Mouse (Mus musculus) hindbrain, postnatal 0 days (tissue): ENCODE results near the gene Ppp1r13l. TPM values are rescaled to one million over a fixed set of nuclear protein-coding genes. Genes with fewer than 3 reads are reported as not detected.
A peak's percentile ranks its signal among the peaks of the same experiment; 100 is the strongest.

Experiments used
- ATAC-seq: fragments of 200-750 bp; cut with Nextera tagmentation; 2 replicates; pipeline ENCODE4 v1.8.0; 2017; ENCODE audit warnings: mild to moderate bottlenecking, moderate TSS enrichment, moderate library complexity
- DNase-seq: peaks from one replicate; pipeline ENCODE4 v3.0.0-alpha.2; 2015; ENCODE audit warnings: low spot score
- H3K27ac ChIP-seq: fragments of 300-500 bp; sonication (generic); 2 replicates; pipeline ENCODE4 v1.5.1; 2014; ENCODE audit warnings: mild to moderate bottlenecking
- H3K27me3 ChIP-seq: fragments of 300-500 bp; sonication (generic); 2 replicates; pipeline ENCODE4 v1.6.1; 2014; ENCODE audit warnings: low read length, mixed read lengths; ENCODE audit not compliant: insufficient read depth
- H3K36me3 ChIP-seq: fragments of 300-500 bp; sonication (generic); 2 replicates; pipeline ENCODE4 v1.6.1; 2014; ENCODE audit warnings: low read length, mixed read lengths; ENCODE audit not compliant: insufficient read depth
- H3K4me1 ChIP-seq: fragments of 300-500 bp; sonication (generic); 2 replicates; pipeline ENCODE4 v1.6.1; 2014; ENCODE audit warnings: antibody characterized with exemption, low read length, mixed read lengths; ENCODE audit not compliant: insufficient read depth
- H3K4me2 ChIP-seq: fragments of 300-500 bp; sonication (generic); 2 replicates; pipeline ENCODE4 v1.6.1; 2014; ENCODE audit warnings: low read depth, mild to moderate bottlenecking, low read length, moderate library complexity, mixed read lengths
- H3K4me3 ChIP-seq: fragments of 300-500 bp; sonication (generic); 2 replicates; pipeline ENCODE4 v1.5.1; 2014; ENCODE audit warnings: low read length
- H3K9ac ChIP-seq: fragments of 300-500 bp; sonication (generic); replicated peaks from 2 replicates; pipeline ENCODE4 v1.6.1; 2014; ENCODE audit warnings: mild to moderate bottlenecking, low read length, moderate library complexity, mixed read lengths
- H3K9me3 ChIP-seq: fragments of 300-500 bp; sonication (generic); 2 replicates; pipeline ENCODE4 v1.6.1; 2016; ENCODE audit warnings: low read length, mixed read lengths
- CTCF ChIP-seq: IDR thresholded peaks from 2 replicates; pipeline ENCODE4 v1.5.1; 2016; ENCODE audit warnings: antibody characterized with exemption, control low read depth, low read depth
- whole genome bisulfite sequencing: fragments of 180-500 bp; shearing (Covaris S2); extraction: QIAGEN DNeasy Blood & Tissue Kit; methylation state at CpG from one replicate; pipeline ENCODE4 v1.1.7; 2014; 5-methylcytosine and 5-hydroxymethylcytosine counted together
- polyA plus RNA-seq: library from polyadenylated mRNA; unstranded; fragments of >200 nt; fragmentation: Nextera tagmentation; extraction: Ambion mirVana; gene quantifications from 2 replicates; pipeline ENCODE4 v1.2.1, GENCODE M21; 2015
- total RNA-seq: library from RNA; depleted of rRNA; stranded (reverse); fragments of >200 nt; gene quantifications from 2 replicates; pipeline ENCODE4 v1.2.3, GENCODE M21; 2014

Ppp1r13l gene
- total and polyA plus RNA-seq, 2 experiments from 2014 or later: 0.68 to 1.2 TPM

DNA sequence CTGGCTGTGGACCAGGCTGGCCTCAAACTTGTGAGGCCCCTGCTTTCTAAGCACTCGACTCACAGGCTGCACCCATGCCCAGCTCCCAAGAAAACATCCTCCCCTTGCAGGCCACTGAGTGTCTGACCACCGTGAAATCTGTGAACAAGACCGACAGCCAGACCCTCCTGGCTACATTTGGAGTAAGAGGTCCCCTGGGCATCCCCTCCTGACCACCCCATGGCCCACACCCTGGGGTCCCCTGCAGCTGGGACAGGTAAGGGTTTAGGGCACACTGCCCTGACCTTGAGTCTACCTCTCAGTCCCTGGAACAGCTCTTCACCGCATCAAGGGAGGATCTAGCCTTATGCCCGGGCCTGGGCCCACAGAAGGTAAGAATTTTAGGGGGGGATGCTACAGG, 4.6 kb upstream of the Ppp1r13l start:
- Histone ChIP-seq H3K27me3 (no peaks in the 10 kb centered on the region), H3K4me1 (peaks cover 8% of the 10 kb centered on the region; the same call in 1 of the 2 replicates), H3K27ac (no peak overlapping the region), H3K9ac (no peak overlapping the region), H3K9me3 (no peaks in the 10 kb centered on the region), H3K4me2 (no peak overlapping the region), H3K4me3 (no peak overlapping the region), H3K36me3 (peaks cover 22% of the 10 kb centered on the region)
- ATAC-seq (no peak), DNase-seq (no peak)
- WGBS: 91% methylated on average over 5 of the region's 5 CpGs
- no peak for TF ChIP-seq CTCF

DNA sequence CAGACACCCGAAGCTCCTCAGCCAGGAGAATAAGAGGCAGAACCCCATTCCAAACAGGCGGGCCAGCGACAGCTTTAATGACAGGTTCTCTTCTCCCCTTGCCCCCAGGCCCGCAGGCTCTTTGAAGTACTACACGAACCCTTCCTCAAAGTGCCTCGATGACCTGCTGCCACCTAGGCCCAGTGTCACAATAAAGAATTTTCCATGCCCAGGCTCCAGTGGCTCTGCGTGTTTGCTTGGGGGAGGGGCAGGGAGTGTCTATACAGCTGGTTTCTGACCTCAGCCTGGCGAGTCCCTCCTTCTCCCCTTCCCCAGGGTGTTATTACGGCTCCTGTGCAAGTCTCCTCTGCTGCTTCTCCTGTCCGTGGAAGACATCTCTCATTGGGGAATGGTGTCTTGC, 3.2 kb upstream of the Ppp1r13l start:
- no peak overlapping the region for H3K27ac ChIP-seq
- no peak for TF ChIP-seq CTCF
- WGBS: 64% methylated on average over 10 of the region's 10 CpGs
- no peaks in the 10 kb centered on the region for H3K9me3 ChIP-seq
- no peak overlapping the region for H3K4me2 ChIP-seq
- H3K9ac ChIP-seq: no peak overlapping the region
- ATAC-seq (no peak), DNase-seq (no peak)
- peaks cover 22% of the 10 kb centered on the region for H3K36me3 ChIP-seq
- no peaks in the 10 kb centered on the region for H3K27me3 ChIP-seq
- no peak overlapping the region for H3K4me3 ChIP-seq
- peaks cover 8% of the 10 kb centered on the region; the same call in 1 of the 2 replicates for H3K4me1 ChIP-seq

DNA sequence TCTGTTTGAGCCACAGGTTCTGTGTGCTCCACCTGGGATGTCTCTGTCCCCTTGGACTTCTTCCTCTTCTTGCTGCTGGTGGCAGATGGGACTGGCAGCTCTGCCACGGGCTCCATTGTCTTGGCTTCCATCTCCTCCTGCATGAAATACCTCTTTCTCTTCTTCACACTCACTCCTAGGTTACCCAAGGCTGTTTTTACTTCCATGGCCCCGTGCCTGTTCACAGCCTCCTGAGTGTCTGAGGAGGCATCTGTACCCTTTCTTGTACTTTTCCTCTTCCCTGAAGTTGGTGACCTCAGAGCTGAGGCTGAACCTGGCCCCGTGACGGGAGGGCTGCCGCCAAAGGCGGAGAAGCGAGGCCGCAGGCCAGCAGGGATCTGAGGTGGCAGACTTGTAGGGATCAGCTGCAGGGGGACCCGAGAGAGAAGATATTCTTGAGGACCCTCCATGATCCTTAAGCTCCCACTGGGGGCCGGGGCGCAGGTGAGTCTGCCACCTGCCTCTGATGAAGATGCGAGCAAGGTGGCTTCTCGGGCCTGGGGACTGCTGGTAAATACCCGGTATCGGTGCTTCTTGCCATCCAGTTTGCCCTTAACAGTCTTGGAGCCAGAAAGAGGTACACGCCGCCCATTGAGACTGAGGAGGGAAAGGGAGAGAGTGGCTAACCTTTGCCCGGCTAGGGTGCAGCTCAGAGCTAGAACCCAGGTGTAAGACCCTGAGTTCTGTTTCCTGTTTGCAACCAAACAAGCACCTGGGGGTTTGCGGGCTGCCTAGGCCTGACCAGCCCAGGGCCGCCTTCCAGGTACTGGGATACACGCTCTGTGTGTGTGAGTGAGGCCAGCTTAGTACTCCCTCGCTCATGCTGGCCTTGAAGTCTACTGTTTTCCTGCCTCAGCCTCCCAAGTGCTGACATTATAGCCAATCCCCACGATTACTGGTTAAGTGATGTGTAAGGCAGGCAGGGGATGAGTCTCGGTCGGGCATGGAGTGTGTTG, 1.9 kb upstream of the Ppp1r13l start:
- Histone ChIP-seq H3K9me3 (no peaks in the 10 kb centered on the region), H3K4me1 (peaks cover 8% of the 10 kb centered on the region; the same call in 1 of the 2 replicates), H3K4me2 (peak overlapping the region; percentile 85; the same call in 1 of the 2 replicates), H3K27ac (no peak overlapping the region), H3K4me3 (no peak overlapping the region), H3K27me3 (no peaks in the 10 kb centered on the region), H3K36me3 (peaks cover 16% of the 10 kb centered on the region), H3K9ac (0 out of 2 replicates have a peak overlapping the region, but pooled peaks have one; percentile 63)
- WGBS: 90% methylated on average over 25 of the region's 25 CpGs
- no peak for DNase-seq
- TF ChIP-seq CTCF: no peak
- ATAC-seq: no peak

DNA sequence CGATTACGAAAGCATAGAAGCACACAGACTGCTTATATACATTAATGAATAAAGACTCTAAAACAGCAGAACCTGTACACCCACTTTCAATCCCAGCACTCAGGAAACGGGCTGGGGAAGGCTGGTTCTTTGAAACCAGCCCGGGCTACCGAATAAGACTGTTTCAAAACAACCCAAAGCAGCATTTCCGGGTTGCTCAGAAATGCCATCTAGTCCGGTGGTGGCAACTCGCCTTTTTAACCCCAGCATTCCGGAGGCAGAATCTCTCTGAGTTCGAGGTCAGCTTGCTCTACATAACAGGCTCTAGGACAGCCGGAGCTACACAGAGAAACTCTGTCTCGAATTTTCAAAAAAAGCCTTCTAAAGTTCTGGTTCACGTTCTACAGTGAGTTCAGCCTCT, 915 bp upstream of the Ppp1r13l start:
- 22% methylated on average over 13 of the region's 13 CpGs for WGBS
- Histone ChIP-seq H3K27me3 (no peaks in the 10 kb centered on the region), H3K4me3 (peak overlapping the region; percentile 72), H3K4me2 (peak overlapping the region; percentile 85), H3K9me3 (no peaks in the 10 kb centered on the region), H3K9ac (peak overlapping the region; percentile 63), H3K4me1 (peaks cover 8% of the 10 kb centered on the region; the same call in 1 of the 2 replicates), H3K36me3 (peaks cover 13% of the 10 kb centered on the region), H3K27ac (no peak overlapping the region)
- ATAC-seq (no peak), DNase-seq (no peak)
- TF ChIP-seq CTCF: no peak

DNA sequence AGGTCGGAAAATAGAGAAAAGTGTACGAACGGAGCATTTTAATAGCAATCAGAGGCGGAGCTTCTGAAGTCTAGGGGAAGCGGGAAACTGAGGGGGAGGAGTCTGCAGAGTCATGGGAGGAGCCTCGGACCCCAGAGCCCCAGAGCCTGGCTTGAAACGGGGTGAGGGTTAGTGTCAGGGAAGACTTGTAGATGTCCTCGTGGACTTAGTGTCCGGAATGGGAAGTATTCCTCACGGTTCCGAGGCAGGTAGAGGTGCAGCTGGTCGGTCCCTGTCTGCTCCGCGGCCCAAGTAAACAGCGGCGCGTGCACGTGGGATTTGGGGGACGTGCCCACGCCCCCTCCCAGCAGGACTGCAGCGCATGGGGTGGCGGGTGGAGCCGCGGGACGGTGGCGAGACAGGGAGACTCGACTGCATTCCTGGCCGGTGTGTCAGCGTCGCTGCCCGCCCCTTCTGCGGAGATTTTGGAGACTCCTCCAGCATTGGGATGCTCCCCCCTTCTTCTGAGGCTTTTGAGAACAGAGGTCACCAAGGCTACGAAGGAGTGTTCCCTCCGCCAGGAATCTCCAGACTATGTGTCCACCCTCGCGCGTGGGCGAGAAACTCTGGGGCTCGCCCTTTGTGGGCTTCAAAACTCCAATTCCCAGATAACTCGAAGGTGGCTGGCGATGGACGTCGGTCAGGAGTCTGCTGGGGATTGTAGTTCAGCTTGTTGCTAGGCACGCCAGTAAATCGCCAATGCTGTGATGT, 518 bp downstream of the Ppp1r13l start:
- DNase-seq: peak; percentile 84
- H3K4me2 ChIP-seq: peak overlapping the region; percentile 85
- H3K4me1 ChIP-seq: peaks cover 8% of the 10 kb centered on the region; the same call in 1 of the 2 replicates
- 0 out of 2 replicates have a peak overlapping the region, but pooled peaks have one; percentile 54 for H3K27ac ChIP-seq
- no peak for TF ChIP-seq CTCF
- peak overlapping the region; percentile 72 for H3K4me3 ChIP-seq
- under 1% methylated on average over 45 of the region's 45 CpGs for WGBS
- ATAC-seq: peak; percentile 67
- no peaks in the 10 kb centered on the region for H3K9me3 ChIP-seq
- H3K27me3 ChIP-seq: no peaks in the 10 kb centered on the region
- peak overlapping the region; percentile 63 for H3K9ac ChIP-seq
- peaks cover 8% of the 10 kb centered on the region for H3K36me3 ChIP-seq

DNA sequence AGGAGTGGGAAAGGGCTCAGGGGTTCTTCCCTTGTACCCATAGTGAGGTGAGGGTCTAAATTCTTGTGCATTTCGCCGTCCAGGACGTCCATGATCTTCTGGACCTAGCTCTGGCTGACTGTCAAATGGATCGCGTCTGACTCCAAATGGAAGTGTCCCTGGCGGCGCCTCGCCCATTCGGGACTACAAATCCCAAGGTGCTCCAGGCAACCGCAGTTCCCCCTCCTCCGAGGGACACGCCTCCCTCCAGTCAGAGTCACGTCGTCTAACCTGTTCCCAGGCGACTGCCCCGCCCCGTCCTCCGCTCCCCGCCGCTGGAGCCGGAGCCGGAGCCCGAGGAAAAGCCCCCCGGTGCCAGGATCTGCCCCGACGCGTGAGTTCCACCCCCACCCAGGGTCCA, 1.4 kb downstream of the Ppp1r13l start:
- ATAC-seq: peak; percentile 39
- Histone ChIP-seq H3K36me3 (peaks cover 6% of the 10 kb centered on the region), H3K9ac (no peak overlapping the region; the same call in 1 of the 2 replicates), H3K27ac (no peak overlapping the region), H3K4me3 (peak overlapping the region; percentile 72), H3K4me2 (peak overlapping the region; percentile 85), H3K27me3 (no peaks in the 10 kb centered on the region), H3K4me1 (peaks cover 8% of the 10 kb centered on the region; the same call in 1 of the 2 replicates), H3K9me3 (no peaks in the 10 kb centered on the region)
- TF ChIP-seq CTCF: no peak
- peak; percentile 90 for DNase-seq
- WGBS: under 1% methylated on average over 27 of the region's 27 CpGs
